Mouse (Mus musculus) cerebellum, adult 2 months (tissue): ENCODE measurements at regions not wholly inside any gene's neighbourhood (a gene's known extent, or its start where the extent isn't known, plus 50 kb on each side); places are given as distances from the start of the nearest gene placed in this dataset.
A peak's percentile ranks its signal among the peaks of the same experiment; 100 is the strongest.

ENCODE experiments used
- DNase-seq, 2 experiments: peaks; one replicate each; pipeline ENCODE4 v3.0.0; 2021
- H3K27ac ChIP-seq: fragments of 200-500 bp; 2 replicates; pipeline ENCODE4 v1.5.1; 2012; ENCODE audit warnings: low read length, control low read depth, inconsistent platforms; ENCODE audit not compliant: insufficient read depth
- H3K27me3 ChIP-seq: fragments of 200-500 bp; 2 replicates; pipeline ENCODE4 v1.6.1; 2012; ENCODE audit warnings: inconsistent platforms, mild to moderate bottlenecking, low read length, moderate library complexity; ENCODE audit not compliant: control insufficient read depth, insufficient read depth
- H3K4me1 ChIP-seq: fragments of 200-500 bp; 2 replicates; pipeline ENCODE4 v1.6.1; 2011; ENCODE audit warnings: low read length; ENCODE audit not compliant: control insufficient read depth, insufficient read depth
- H3K4me3 ChIP-seq: fragments of 200-500 bp; replicated peaks from 2 replicates; pipeline ENCODE3; 2011; ENCODE audit warnings: mild to moderate bottlenecking, low read depth, low read length, control low read depth; ENCODE audit not compliant: insufficient read depth
- CTCF ChIP-seq: fragments of 200-500 bp; IDR thresholded peaks from 2 replicates; pipeline ENCODE4 v1.5.1; 2011; ENCODE audit warnings: low read depth, mild to moderate bottlenecking, control low read depth, low read length, moderate library complexity, borderline replicate concordance; ENCODE audit not compliant: insufficient read depth
- POLR2A ChIP-seq: fragments of 200-500 bp; IDR thresholded peaks from 2 replicates; pipeline ENCODE4 v1.6.1; 2011; ENCODE audit warnings: low read length, control low read depth, borderline replicate concordance; ENCODE audit not compliant: insufficient read depth
- WGBS: fragments of 180-500 bp; shearing (Covaris S2); methylation state at CpG from one replicate; pipeline ENCODE4 v1.1.7; 2018; 5-methylcytosine and 5-hydroxymethylcytosine counted together

DNA sequence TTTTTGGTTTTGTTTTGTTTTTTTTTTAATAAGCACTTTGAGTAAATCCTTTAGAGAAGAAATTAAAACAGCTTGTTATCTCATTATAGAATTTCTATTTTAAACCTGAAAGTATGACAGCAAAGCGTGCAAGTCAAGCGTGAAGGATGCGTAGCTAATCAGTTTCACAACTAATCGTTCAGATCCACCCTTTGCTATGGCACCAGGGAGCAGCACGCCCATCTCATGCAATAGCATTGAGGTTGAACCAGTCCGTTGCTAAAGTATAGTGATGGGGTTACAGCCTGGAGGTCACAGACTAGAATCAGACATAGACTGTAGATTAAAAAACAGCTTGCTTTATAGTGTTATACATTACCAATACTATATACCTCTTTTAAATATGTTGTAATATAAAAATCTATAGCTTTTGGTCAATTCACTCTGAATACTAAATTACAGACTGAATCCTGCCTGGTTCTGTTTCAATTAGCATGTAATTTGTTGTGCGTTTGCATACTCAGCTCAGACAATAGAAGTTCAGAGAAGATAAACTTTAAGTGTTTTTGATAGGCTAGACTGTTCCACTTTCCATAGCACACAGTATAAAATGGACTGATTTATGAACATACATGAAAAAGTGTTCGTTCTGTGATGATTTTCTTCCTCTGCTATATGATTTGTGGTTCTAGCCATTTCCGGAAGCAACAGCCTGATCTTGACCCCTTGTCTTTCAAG lies 438.9 kb downstream of the Flrt2 start:
- no peaks in the 10 kb centered on the region for H3K27me3 ChIP-seq
- TF ChIP-seq POLR2A (no peak), CTCF (no peak)
- H3K4me3 ChIP-seq, result no peak overlapping the region
- no peaks in the 10 kb centered on the region for H3K4me1 ChIP-seq
- no peak for DNase-seq
- H3K27ac ChIP-seq, result no peak overlapping the region
- WGBS, result 40% methylated on average over 9 of the region's 9 CpGs

DNA sequence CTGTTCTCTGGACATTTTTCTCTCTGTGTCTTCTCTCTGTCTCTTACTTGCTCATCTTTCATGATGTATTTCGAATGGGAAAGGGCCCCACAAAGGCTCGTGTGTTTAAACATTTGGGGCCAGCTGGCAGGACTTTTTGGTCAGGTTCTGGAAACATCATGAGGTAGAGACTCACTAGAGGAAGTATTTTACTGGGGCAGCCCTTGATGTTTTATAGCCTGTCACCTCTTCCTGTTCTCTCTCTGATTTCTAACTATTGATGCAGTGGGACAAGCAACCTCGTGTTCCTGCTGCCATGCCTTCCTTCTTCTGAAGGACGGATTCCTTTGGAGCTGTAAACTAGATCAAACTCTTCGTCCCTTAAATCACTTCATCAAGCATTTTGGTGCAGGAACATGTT lies 442.1 kb downstream of the Flrt2 start:
- TF ChIP-seq CTCF, result no peak
- no peak for TF ChIP-seq POLR2A
- Histone ChIP-seq H3K4me1 (no peaks in the 10 kb centered on the region), H3K4me3 (no peak overlapping the region), H3K27me3 (no peaks in the 10 kb centered on the region), H3K27ac (no peak overlapping the region)
- WGBS, result 63% methylated on average over 5 of the region's 5 CpGs
- no peak for DNase-seq

DNA sequence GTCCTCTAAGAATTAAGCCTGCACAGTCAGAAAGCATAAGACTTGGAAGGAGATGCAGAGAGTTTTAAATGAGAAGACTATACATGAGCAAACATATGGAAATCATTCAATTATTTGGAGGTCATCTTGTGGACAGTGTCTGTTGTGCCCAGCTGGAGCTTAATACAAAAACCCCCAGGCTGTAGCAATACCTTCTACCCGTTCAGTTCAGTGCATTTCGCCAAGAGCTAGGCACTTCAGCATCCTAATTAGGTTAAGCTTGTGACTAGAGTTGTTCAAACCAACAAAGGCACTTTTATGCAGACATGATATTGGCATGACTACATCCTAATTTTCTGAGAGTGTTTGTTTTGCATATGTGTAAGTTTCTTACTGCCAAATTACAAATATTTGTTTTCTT lies 449.7 kb downstream of the Flrt2 start:
- H3K27ac ChIP-seq, result no peak overlapping the region
- no peak overlapping the region for H3K4me3 ChIP-seq
- peak in 1 of 2 experiments; percentile 5 for DNase-seq
- H3K4me1 ChIP-seq, result no peaks in the 10 kb centered on the region
- H3K27me3 ChIP-seq, result no peaks in the 10 kb centered on the region
- WGBS, result 33% methylated on average over 2 of the region's 2 CpGs
- TF ChIP-seq POLR2A, result no peak
- no peak for TF ChIP-seq CTCF

DNA sequence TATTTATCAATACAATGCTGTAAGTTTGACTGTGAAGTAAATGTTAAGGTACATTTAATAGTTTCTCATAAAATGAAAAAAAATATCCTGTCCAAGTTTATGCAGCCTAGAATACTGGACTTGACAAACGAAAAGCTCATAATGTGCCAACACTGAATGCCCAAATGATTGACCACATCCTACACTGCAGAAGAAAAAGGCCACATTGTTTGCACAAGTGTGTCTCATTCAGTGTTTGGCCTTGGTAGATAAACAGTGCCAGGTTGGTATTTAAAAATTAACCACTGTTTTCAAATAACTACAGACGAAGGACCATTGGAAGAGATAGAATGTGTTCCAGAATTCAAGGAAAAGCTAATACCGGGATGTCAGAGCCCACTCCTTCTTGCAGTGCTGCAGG lies 462.1 kb downstream of the Flrt2 start:
- TF ChIP-seq CTCF (no peak), POLR2A (no peak)
- WGBS, result 78% methylated on average over 3 of the region's 3 CpGs
- Histone ChIP-seq H3K4me3 (no peak overlapping the region), H3K27me3 (no peaks in the 10 kb centered on the region), H3K27ac (no peak overlapping the region), H3K4me1 (no peaks in the 10 kb centered on the region)
- DNase-seq, result no peak

DNA sequence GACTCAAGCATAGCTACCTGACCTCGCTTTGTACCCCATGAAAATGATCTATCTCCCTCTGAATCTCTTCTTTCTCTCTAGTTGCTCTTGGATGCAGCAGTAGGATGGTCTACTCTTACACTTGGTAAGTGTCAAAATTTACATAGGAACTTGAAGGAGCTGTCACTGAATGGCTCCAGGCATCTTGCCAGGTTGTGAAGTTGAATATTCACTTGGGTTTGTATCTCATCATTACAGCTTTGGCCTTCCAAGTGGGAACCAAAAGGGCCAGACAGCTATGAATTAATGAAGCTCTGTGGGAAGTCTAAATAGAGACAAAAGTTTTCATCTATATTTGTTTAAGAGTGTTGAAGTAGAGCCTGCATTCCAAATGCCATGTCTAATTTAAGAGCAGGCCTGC lies 475.5 kb downstream of the Flrt2 start:
- H3K4me3 ChIP-seq, result no peak overlapping the region
- DNase-seq, result no peak
- 90% methylated on average over 1 of the region's 1 CpGs for WGBS
- no peak overlapping the region for H3K27ac ChIP-seq
- H3K27me3 ChIP-seq, result no peaks in the 10 kb centered on the region
- no peak for TF ChIP-seq POLR2A
- no peaks in the 10 kb centered on the region for H3K4me1 ChIP-seq

DNA sequence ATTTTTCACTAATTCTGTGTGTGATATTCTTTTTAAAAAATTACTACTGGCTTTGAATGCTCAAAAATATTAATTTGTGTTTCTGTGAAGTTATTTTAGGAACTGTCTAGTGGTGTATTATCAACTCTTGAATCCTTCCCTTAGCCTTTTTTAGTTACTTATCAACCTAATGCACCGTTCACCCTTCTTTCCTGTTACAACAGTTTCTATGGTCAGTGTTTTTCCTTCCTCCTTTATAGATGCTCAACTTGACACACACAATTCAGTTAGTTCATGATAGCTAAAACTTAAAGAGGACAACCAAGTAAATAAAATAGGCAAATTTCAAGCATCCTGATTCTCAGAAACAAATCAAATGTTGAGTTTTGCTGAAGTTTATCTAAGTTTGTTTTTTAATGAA lies 506.9 kb downstream of the Flrt2 start:
- Histone ChIP-seq H3K4me1 (no peaks in the 10 kb centered on the region), H3K27ac (no peak overlapping the region), H3K4me3 (no peak overlapping the region), H3K27me3 (no peaks in the 10 kb centered on the region)
- no peak for DNase-seq
- TF ChIP-seq CTCF, result no peak
- no peak for TF ChIP-seq POLR2A
- 82% methylated on average over 1 of the region's 1 CpGs for WGBS

DNA sequence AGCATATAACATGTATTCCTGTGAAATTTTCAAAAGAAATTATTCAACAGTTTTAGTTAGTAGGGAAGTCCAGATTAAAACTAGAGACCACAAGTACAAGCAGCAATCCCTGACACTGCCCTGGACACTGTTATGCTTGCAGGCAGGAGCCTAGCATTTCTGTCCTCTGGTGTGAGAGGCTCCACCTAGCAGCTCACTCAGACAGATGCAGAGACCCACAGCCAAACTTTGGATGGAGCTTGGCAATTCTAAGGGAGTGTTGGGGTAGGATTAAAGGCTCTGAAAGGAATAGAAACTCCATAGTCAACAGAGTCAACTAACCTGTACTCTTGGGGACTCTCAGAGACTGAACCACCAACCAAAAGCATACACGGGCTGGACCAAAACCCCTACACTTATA lies 509.8 kb downstream of the Flrt2 start:
- Histone ChIP-seq H3K4me1 (no peaks in the 10 kb centered on the region), H3K27me3 (no peaks in the 10 kb centered on the region), H3K4me3 (no peak overlapping the region), H3K27ac (no peak overlapping the region)
- TF ChIP-seq CTCF (no peak), POLR2A (no peak)
- DNase-seq, result no peak
- 100% methylated on average over 1 of the region's 1 CpGs for WGBS

DNA sequence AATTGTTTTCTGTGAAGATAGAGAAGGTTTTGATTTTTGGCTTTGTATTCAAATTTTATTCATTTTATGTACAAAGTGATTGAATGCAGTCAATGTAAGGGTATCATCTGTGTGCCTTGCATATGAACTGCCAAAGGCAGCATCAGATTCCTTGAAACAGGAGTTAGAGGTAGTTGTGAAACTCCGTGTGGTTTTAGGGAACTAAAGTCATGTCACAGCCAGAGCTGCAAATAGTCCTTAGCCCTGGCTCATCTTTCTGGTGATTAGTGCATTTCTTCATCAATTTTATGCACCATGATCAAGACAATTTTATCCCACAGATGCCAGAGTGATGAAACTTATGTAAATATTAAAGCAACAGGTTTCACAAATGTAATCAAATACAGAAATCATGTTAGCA lies 534.4 kb downstream of the Flrt2 start:
- no peak for TF ChIP-seq POLR2A
- no peak for TF ChIP-seq CTCF
- Histone ChIP-seq H3K27ac (no peak overlapping the region), H3K4me1 (no peaks in the 10 kb centered on the region), H3K27me3 (no peaks in the 10 kb centered on the region), H3K4me3 (no peak overlapping the region)
- DNase-seq, result no peak
- 53% methylated on average over 1 of the region's 1 CpGs for WGBS
